Mouse (Mus musculus): ENCODE measurements around the gene Ptprn2.

Gene Ptprn2

GRCm38 (mm10) chr12:116916776-116917175 is 431.3 kb downstream of the Ptprn2 start:
- DNase-seq, result no peak

- DNase-seq, result no peak
Measured at GRCm38 (mm10) chr12:116919185-116919584, 433.7 kb downstream of the Ptprn2 start.

GRCm38 (mm10) chr12:116919691-116920526 is 434.4 kb downstream of the Ptprn2 start:
- DNase-seq, result no peak

- DNase-seq, result no peak
Measured at GRCm38 (mm10) chr12:116927115-116927514, 441.6 kb downstream of the Ptprn2 start.

- no peak for DNase-seq
Measured at GRCm38 (mm10) chr12:116927516-116927915, 442.0 kb downstream of the Ptprn2 start.

GRCm38 (mm10) chr12:116938158-116938854 is 452.8 kb downstream of the Ptprn2 start:
- no peak for DNase-seq

- no peak for DNase-seq
Measured at GRCm38 (mm10) chr12:116943883-116944282, 458.4 kb downstream of the Ptprn2 start.

- DNase-seq, result no peak
Measured at GRCm38 (mm10) chr12:116948151-116948928, 462.8 kb downstream of the Ptprn2 start.

- DNase-seq, result no peak
Measured at GRCm38 (mm10) chr12:116949726-116950125, 464.2 kb downstream of the Ptprn2 start.

GRCm38 (mm10) chr12:116952452-116953205 is 467.1 kb downstream of the Ptprn2 start:
- DNase-seq, result no peak

- no peak for DNase-seq
Measured at GRCm38 (mm10) chr12:116959164-116959563, 473.6 kb downstream of the Ptprn2 start.

- DNase-seq, result no peak
Measured at GRCm38 (mm10) chr12:116963906-116964305, 478.4 kb downstream of the Ptprn2 start.

- no peak for DNase-seq
Measured at GRCm38 (mm10) chr12:116968215-116968939, 482.9 kb downstream of the Ptprn2 start.

- no peak for DNase-seq
Measured at GRCm38 (mm10) chr12:116975547-116975946, 490.0 kb downstream of the Ptprn2 start.

GRCm38 (mm10) chr12:116976981-116977380 is 491.5 kb downstream of the Ptprn2 start:
- DNase-seq, result no peak

- peak in 1 of 2 experiments; percentile 2 for DNase-seq
Measured at GRCm38 (mm10) chr12:116978201-116978600, 492.7 kb downstream of the Ptprn2 start.

- DNase-seq, result no peak
Measured at GRCm38 (mm10) chr12:116981315-116981714, 495.8 kb downstream of the Ptprn2 start.

- no peak for DNase-seq
Measured at GRCm38 (mm10) chr12:116989144-116989543, 503.6 kb downstream of the Ptprn2 start.

- DNase-seq, result no peak
Measured at GRCm38 (mm10) chr12:117001546-117002148, 516.1 kb downstream of the Ptprn2 start.

- DNase-seq, result no peak
Measured at GRCm38 (mm10) chr12:117016753-117017595, 531.5 kb downstream of the Ptprn2 start.

Measured in B cell, adult 2 months (primary cell).